Mouse (Mus musculus): Measurements from ENCODE around the gene Krtap11-1. TPM values are rescaled to one million over a fixed set of nuclear protein-coding genes. Genes with fewer than 3 reads are reported as not detected.

The Krtap11-1 gene
- not detected for total RNA-seq (2021)

DNA sequence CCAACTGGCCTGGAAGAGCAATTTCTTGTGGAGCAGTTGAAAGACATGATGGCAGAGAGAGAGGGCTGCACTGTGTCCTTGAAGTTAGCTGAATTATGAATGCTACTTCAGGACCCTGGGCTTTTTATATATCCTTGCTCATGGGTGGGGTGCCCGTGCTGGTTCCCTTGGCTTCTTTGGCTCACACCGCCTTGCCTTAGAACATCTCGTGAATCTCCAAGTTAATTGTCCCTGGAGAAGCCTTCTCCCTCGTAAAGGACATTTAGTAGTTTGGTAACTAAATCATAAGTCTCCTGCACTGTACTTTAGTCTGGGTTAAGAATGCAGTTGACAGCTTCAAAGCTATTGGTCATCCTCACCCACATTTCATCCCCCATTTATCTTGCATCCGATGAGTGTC lies at the start of gene Krtap11-1:
Krtap11-1 (minus strand) TSS at position 101 of the 400 bp plus-strand sequence.
- DNase-seq (ENCODE audit: low spot score in 2 of 2) = no peak
- intact Hi-C loops (cut with DNase I) = no loop called here

DNA sequence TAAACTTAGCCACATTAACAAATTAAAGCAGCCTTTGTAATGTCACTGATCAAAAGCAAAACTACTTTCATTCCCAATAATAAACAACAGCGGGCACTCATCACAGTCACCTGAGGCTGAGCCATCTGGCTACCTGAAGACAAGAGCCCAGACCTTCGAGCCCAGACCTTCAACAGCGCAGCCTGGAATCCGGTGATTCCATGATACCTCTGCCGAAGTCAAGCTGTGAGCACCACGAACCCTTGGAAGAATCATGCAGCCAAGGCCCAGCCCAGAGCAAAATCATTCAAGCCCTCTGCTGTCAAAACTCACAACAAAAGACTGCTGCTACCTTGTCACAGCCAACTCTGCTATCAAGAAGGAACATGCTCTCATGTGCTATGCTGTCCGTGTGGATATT lies 47.2 kb upstream of the Krtap11-1 start:
- intact Hi-C loops (cut with DNase I) = no loop called here
- DNase-seq (ENCODE audit: low spot score in 2 of 2) = no peak

- intact Hi-C loops (cut with DNase I) = no loop called here
- no peak for DNase-seq (ENCODE audit: low spot score in 2 of 2)
These were observed 46.3 kb upstream of the Krtap11-1 start for GRCm38 (mm10) chr16:89617251-89617650.

GRCm38 (mm10) chr16:89613726-89614125 lies 42.7 kb upstream of the Krtap11-1 start:
- intact Hi-C loops (cut with DNase I) = no loop called here
- DNase-seq (ENCODE audit: low spot score in 2 of 2) = no peak

DNA sequence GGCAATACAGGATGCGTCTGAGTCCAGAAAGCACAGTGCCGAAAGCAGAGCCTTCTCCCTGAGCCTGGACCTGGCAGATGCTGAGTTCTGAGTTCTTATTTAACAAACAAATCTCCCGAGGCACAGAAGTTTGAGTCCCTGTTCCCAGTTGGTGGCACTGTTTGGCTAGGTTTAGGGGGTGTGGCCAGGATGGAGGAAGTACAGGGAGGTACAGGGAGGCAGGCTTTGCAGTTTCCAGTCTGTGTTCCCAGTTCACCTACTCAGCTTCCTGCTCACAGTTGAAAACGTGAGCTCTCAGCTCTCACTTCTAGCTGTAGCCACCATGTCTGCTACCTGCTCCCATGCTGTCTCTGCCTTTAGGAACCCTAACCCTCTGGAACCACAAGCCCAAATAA lies 37.8 kb upstream of the Krtap11-1 start:
- DNase-seq (ENCODE audit: low spot score in 2 of 2) = no peak
- intact Hi-C loops (cut with DNase I) = no loop called here

- DNase-seq (ENCODE audit: low spot score in 2 of 2) = peak; percentile 13 to 17
- intact Hi-C loops (cut with DNase I) = no loop called here
These were observed 37.3 kb upstream of the Krtap11-1 start for GRCm38 (mm10) chr16:89608161-89608790.

DNA sequence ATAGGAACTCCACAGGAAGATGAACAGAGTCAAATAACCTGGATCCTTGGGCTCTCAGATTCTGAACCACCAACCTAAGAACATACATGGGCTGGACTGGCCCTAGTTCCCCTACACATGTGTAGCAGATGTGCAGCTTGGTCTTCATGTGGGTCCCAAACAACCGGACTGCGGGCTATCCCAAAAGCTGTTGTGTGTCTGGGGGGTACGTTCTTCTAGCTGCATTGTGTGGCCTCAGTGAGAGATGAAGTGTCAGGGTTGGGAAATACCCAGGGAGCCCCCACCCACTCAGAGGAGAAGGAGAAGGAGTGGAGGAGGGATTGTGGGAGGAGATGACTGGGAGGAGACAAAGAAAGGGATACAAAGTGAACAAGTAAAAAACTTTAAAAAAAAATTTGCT lies 36.0 kb upstream of the Krtap11-1 start:
- no peak for DNase-seq (ENCODE audit: low spot score in 2 of 2)
- intact Hi-C loops (cut with DNase I) = no loop called here

DNA sequence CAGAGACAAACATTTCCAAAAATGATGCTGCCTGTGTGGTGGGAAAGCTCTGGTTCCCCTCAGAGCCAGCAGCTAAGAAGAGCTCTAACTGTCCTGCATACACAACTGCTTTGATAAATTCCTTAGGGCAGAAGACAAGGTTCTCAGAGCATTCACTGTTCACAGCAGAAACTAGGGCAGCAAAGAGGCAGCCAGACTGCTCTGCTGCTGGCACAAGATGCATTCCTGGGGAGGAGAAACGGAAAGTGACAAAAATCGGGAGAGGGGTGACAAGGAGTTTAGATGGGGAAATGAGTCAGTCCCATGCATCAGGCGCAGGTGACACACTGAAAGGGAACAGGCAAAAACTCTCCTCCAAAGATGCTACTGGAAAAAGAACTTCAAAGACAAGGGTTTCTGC lies 16.2 kb upstream of the Krtap11-1 start:
- peak in 1 of 2 experiments; percentile 7 for DNase-seq (ENCODE audit: low spot score in 2 of 2)
- intact Hi-C loops (cut with DNase I) = no loop called here

GRCm38 (mm10) chr16:89585604-89586508 lies 14.9 kb upstream of the Krtap11-1 start:
- intact Hi-C loops (cut with DNase I) = no loop called here
- no peak for DNase-seq (ENCODE audit: low spot score in 2 of 2)

DNA sequence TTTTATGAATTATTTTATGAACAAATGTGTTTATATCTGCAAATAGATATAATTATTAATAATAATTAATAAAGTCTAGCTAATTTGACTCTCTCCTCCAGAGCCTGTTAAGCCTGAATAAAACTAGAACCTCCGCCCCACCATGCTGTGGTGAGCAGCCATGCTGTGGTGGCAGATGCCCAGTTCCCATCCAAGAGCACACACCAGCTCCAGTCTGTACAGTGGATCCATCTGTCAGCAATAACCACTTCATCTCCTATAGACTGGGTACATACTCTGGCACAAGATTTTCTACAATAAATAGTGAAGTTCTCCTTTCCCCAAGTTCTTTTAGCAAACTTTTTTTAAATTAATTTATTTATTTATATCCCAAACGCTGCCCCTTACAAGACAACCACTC lies 10.7 kb upstream of the Krtap11-1 start:
- DNase-seq (ENCODE audit: low spot score in 2 of 2) = no peak
- intact Hi-C loops (cut with DNase I) = no loop called here

- intact Hi-C loops (cut with DNase I) = no loop called here
- peak; percentile 70 to 74 for DNase-seq (ENCODE audit: low spot score in 2 of 2)
These were observed 467 bp downstream of the Krtap11-1 start for GRCm38 (mm10) chr16:89570516-89570915.

- intact Hi-C loops (cut with DNase I) = no loop called here
- DNase-seq (ENCODE audit: low spot score in 2 of 2) = peak; percentile 32 to 35
These were observed 1.8 kb downstream of the Krtap11-1 start for GRCm38 (mm10) chr16:89569136-89569535.

GRCm38 (mm10) chr16:89568141-89568540 lies 2.8 kb downstream of the Krtap11-1 start:
- intact Hi-C loops (cut with DNase I) = no loop called here

GRCm38 (mm10) chr16:89550298-89550697 lies 20.7 kb downstream of the Krtap11-1 start:
- no peak for DNase-seq (ENCODE audit: low spot score in 2 of 2)
- intact Hi-C loops (cut with DNase I) = no loop called here

More at GRCm38 (mm10) chr16:89568141-89568540, 2.8 kb downstream of the Krtap11-1 start:
- no peak for DNase-seq (ENCODE audit: low spot score in 2 of 2)

DNA sequence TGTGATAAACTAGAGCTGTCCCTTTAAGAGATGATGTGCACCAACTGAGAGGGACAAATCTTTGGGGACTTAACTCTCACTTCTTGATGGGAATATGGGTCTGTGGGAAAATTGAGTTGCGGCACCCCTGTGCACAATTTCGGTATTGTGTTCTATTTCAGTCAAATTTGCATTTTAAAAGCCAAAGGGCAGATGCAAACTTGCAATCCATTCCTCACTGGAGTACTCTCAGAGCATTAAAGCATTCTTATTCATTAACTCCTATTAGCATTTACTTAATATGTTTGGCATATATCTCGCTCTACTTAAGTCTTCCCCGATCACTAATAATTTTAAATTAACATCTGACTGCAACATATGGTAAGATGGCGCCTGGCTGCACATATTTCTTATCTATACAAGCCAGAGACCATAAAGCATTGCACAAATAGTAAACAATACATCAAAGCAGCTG lies 32.9 kb downstream of the Krtap11-1 start:
- intact Hi-C loops (cut with DNase I) = no loop called here
- DNase-seq (ENCODE audit: low spot score in 2 of 2) = no peak

- no peak for DNase-seq (ENCODE audit: low spot score in 2 of 2)
- intact Hi-C loops (cut with DNase I) = no loop called here
These were observed 33.6 kb downstream of the Krtap11-1 start for GRCm38 (mm10) chr16:89537349-89537748.

GRCm38 (mm10) chr16:89530547-89530946 lies 40.4 kb downstream of the Krtap11-1 start:
- intact Hi-C loops (cut with DNase I) = no loop called here
- peak in 1 of 2 experiments; percentile 5 for DNase-seq (ENCODE audit: low spot score in 2 of 2)

DNA sequence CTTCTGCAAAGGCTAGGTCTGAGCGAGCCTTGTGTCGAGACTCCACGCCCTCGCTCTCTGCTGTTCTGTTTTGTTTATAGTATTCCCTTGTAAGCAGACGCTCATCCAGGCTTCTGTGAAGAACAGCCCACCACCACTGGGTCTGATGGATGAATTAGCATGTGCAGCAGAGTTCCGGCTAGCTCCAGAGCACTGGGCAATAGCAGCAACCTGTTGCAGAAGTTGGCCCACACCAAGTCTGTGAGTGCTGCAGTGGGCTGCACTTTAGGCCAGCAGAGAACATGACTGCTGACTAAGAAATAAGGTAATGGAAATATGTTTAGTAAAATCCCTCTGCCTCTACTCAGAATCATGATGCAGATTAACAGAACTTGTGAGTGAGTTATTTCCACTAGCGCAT lies 41.1 kb downstream of the Krtap11-1 start:
- DNase-seq (ENCODE audit: low spot score in 2 of 2) = no peak
- intact Hi-C loops (cut with DNase I) = loop anchor here (10.0 kb wide), 1 partner anchor 235 kb away; no protein-coding TSS in a partner anchor

DNA sequence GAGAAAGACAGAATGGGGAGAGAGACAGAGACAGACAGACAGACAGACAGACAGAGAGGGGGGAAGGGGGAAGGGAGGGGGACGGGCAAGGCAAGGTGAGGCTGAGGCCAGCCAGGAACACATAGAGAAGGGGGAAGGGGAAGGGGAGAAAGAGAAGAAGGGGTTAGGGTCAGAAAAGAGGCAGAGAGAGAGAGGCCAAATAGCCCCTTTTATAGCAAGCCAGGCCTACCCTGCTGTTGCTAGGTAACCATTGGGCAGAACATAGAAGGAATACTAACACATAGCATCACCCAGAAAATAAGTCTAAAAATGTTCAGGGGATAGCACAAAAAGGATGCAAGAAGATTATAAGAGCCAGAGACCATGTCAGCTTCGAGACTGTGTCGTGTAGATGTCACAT lies 42.6 kb downstream of the Krtap11-1 start:
- intact Hi-C loops (cut with DNase I) = loop anchor here (10.0 kb wide), 1 partner anchor 236 kb away; no protein-coding TSS in a partner anchor

GRCm38 (mm10) chr16:89520996-89521395 lies 50.0 kb downstream of the Krtap11-1 start:
- intact Hi-C loops (cut with DNase I) = loop anchor here (10.0 kb wide), 1 partner anchor 244 kb away; no protein-coding TSS in a partner anchor
- DNase-seq (ENCODE audit: low spot score in 2 of 2) = no peak

More for the DNA sequence above, 42.6 kb downstream of the Krtap11-1 start:
- DNase-seq (ENCODE audit: low spot score in 2 of 2) = no peak

Measured in left cerebral cortex, postnatal 36 days (tissue).